Mouse (Mus musculus): ENCODE data around the gene Rbp7.
"Not testable (repeated sequence)": the region's sequence is repeated elsewhere in the genome, so short reads cannot be mapped to it uniquely, and the experiment has no call there.

GRCm38 (mm10) chr4:149460475-149460874, 5.7 kb upstream of the Rbp7 start:
- not testable (repeated sequence) for TF ChIP-seq CTCF, EP300 (IDR thresholded peaks at IDR 0.05; ENCODE audit: low read depth)

Measured in heart, postnatal 0 days (tissue).